Mouse (Mus musculus) frontal cortex, adult 2 months (tissue): ENCODE data around the gene Pafah1b2. TPM values are rescaled to one million over a fixed set of nuclear protein-coding genes. Genes with fewer than 3 reads are reported as not detected.

Source experiments
- DNase-seq, 2 experiments: peaks; one replicate each; pipeline ENCODE4 v3.0.0; 2022; ENCODE audit warnings: low spot score in 1 of 2; ENCODE audit errors: extremely low spot score in 1 of 2
- polyA plus RNA-seq: library from polyadenylated mRNA; depleted of rRNA; stranded (reverse); fragments of >200 nt; gene quantifications from 2 replicates; pipeline ENCODE4 v1.2.3, GENCODE M21; 2012

Pafah1b2 gene
- polyA plus RNA-seq, 1 experiment, result 106 TPM

GRCm38 (mm10) chr9:45944506-45945400 is 67.7 kb downstream of the Pafah1b2 start:
- DNase-seq, result no peak

- no peak for DNase-seq
Observed at GRCm38 (mm10) chr9:45943628-45944505, 68.6 kb downstream of the Pafah1b2 start.

GRCm38 (mm10) chr9:45942916-45943315 is 69.6 kb downstream of the Pafah1b2 start:
- no peak for DNase-seq

GRCm38 (mm10) chr9:45942464-45942863 is 70.0 kb downstream of the Pafah1b2 start:
- no peak for DNase-seq

GRCm38 (mm10) chr9:45941329-45941888 is 71.1 kb downstream of the Pafah1b2 start:
- no peak for DNase-seq

GRCm38 (mm10) chr9:45939794-45940193 is 72.7 kb downstream of the Pafah1b2 start:
- DNase-seq, result no peak

- DNase-seq, result no peak
Observed at GRCm38 (mm10) chr9:45938952-45939637, 73.4 kb downstream of the Pafah1b2 start.

GRCm38 (mm10) chr9:45938088-45938487 is 74.4 kb downstream of the Pafah1b2 start:
- DNase-seq, result no peak

- DNase-seq, result peak in 1 of 2 experiments; percentile 65
Observed at GRCm38 (mm10) chr9:45936883-45937282, 75.6 kb downstream of the Pafah1b2 start.

GRCm38 (mm10) chr9:45935628-45936210 is 76.8 kb downstream of the Pafah1b2 start, which contains the start of gene Tagln:
Gene Tagln, minus strand, starts transcription at chr9:45936058.
- DNase-seq, result no peak

- DNase-seq, result peak in 1 of 2 experiments; percentile 54
Observed at GRCm38 (mm10) chr9:45932571-45933415, 79.7 kb downstream of the Pafah1b2 start.

GRCm38 (mm10) chr9:45931958-45932357 is 80.5 kb downstream of the Pafah1b2 start:
- DNase-seq, result no peak

- DNase-seq, result no peak
Observed at GRCm38 (mm10) chr9:45929285-45929684, 83.2 kb downstream of the Pafah1b2 start.

- no peak for DNase-seq
Observed at GRCm38 (mm10) chr9:45919895-45920294, 92.6 kb downstream of the Pafah1b2 start.

- peak; percentile 45 to 67 for DNase-seq
Observed at GRCm38 (mm10) chr9:45917041-45917934, 95.2 kb downstream of the Pafah1b2 start.

GRCm38 (mm10) chr9:45915659-45916058 is 96.8 kb downstream of the Pafah1b2 start:
- peak; percentile 43 to 54 for DNase-seq
